Mouse (Mus musculus): ENCODE data around the gene Aif1l. TPM values are rescaled to one million over a fixed set of nuclear protein-coding genes. Genes with fewer than 3 reads are reported as not detected.
"Not testable (repeated sequence)": the region's sequence is repeated elsewhere in the genome, so short reads cannot be mapped to it uniquely, and the experiment has no call there.

Gene Aif1l
- 5.0 and 6.0 TPM in 2 replicates for polyA plus RNA-seq (2015; fragmentation: Nextera tagmentation; extraction: Ambion mirVana)

DNA sequence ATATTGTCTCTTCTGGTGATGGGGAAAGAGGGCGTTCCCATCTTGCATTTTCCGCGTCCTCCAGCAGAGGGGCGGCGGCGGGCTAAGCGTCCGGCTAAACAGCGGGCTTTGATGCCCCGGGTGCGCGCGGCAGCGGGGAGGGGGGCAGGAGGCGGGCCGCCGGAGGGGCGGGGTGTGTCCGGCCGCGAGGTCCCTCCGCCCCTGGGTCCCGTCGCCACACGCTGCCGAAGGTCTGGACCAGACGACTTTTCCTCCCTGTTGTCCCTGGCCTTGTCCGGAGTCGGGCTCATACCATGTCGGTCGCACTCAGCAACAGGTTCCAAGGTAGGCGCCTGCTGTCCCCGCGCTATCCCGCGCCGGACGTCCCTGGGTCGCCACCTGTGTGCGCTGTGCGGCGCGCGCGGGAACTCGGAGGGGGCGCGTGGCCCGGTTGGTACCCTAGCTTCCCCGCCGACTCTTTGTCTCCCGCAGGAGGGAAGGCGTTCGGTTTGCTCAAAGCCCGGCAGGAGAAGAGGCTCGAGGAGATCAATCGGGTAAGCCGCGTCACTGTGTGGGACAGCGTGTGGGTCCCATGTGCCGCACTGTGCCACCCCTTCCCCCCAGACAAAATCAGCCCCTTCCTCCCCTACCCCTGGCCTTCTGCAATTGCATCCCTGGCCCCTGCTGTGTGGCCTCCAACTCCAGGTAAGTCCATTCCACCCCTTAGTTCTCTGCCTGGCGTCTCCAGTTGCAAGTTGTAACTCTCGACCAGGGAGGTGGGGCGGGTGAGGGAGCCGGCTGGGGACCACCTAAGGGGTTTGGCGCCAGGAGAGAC, at the start of gene Aif1l:
Gene Aif1l (plus strand): TSS at position 82 of the 814 bp plus-strand sequence.
- DNase-seq (ENCODE audit: low spot score) = peak; percentile 23

DNA sequence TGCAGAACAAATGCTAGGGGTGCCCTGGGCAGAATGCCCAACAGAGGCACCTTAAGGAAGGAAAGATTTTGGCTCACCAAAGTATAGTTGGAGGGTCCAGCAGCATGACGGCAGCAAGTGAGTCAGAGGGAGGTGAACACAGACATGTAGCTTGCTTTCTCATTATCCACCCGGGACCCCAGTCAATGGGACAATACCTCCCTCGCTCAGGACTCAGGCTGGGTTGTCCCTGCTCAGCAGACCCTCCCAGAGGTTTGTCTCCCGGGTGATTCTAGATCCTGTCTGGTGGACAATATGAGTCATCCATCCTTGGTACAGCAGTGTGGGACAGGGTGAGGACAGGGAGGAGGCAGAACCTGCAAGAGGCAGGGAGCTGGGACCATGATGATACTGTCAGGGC, 49.0 kb upstream of the Aif1l start:
- DNase-seq (ENCODE audit: low spot score) = no peak

- DNase-seq (ENCODE audit: low spot score) = no peak
Observed at GRCm38 (mm10) chr2:31901659-31902362, 48.1 kb upstream of the Aif1l start.

GRCm38 (mm10) chr2:31904089-31904488, 45.9 kb upstream of the Aif1l start:
- no peak for DNase-seq (ENCODE audit: low spot score)

- DNase-seq (ENCODE audit: low spot score) = no peak
Observed at GRCm38 (mm10) chr2:31904622-31905021, 45.3 kb upstream of the Aif1l start.

- DNase-seq (ENCODE audit: low spot score) = no peak
Observed at GRCm38 (mm10) chr2:31905682-31906081, 44.3 kb upstream of the Aif1l start.

DNA sequence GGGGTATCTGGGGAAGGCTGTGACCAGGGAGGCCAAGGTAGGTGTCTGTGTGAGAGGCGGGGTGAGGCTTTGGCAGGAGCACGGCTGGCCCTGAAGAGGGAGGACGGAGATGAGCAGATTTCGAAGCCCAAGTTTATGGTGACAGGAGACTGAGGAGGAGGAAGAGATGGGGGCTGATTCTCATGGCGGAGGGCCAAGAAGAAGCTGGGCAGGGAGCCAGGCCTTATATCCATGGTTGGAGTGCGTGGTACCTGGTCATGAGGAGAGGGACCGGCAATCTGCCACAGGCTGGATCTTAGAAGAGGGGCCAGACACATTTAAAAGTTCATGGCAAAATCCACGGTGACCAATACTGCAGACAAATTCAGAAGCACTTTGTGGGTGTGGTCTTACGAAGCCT, 43.5 kb upstream of the Aif1l start:
- DNase-seq (ENCODE audit: low spot score) = no peak

- no peak for DNase-seq (ENCODE audit: low spot score)
Observed at GRCm38 (mm10) chr2:31912575-31912974, 37.4 kb upstream of the Aif1l start.

DNA sequence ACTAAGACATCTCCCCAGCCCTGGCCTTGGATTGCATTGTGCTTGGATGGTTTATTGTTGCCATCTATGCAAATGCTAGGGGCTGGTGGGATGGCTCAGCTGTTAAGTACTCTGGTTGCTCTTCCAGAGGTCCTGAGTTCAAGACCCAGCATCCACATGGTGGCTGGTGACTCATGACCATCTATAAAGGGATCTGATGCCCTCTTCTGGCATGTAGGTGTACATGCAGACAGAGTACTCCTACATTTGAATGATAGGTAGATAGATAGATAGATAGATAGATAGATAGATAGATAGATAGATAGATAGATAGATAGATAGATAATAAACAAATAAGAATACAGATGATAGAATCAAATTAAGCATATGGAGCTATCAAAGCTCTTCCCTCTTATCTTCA, 35.7 kb upstream of the Aif1l start:
- not testable (repeated sequence) for DNase-seq (ENCODE audit: low spot score)

GRCm38 (mm10) chr2:31915112-31915511, 34.8 kb upstream of the Aif1l start:
- peak; percentile 67 for DNase-seq (ENCODE audit: low spot score)

- DNase-seq (ENCODE audit: low spot score) = peak; percentile 60
Observed at GRCm38 (mm10) chr2:31917636-31918035, 32.3 kb upstream of the Aif1l start.

DNA sequence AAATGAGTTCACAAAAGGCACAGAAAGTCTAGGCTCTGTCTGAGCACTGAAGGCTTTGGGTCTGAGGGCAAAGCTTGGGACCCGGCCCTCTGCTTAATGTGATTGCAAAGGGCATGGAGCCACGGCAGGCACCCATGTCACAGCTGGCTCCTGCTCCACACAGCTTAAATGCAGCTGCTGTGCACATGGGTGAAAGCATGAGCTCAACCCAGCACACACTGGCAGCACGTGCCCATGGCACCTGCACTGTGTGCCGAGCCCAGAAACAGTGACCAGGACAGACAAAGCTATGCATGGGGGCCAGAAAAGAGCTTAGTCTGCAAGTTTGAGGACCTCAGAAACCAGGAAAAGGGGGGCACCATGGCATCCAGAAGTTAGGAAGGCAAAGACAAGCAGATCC, 26.3 kb upstream of the Aif1l start:
- no peak for DNase-seq (ENCODE audit: low spot score)

DNA sequence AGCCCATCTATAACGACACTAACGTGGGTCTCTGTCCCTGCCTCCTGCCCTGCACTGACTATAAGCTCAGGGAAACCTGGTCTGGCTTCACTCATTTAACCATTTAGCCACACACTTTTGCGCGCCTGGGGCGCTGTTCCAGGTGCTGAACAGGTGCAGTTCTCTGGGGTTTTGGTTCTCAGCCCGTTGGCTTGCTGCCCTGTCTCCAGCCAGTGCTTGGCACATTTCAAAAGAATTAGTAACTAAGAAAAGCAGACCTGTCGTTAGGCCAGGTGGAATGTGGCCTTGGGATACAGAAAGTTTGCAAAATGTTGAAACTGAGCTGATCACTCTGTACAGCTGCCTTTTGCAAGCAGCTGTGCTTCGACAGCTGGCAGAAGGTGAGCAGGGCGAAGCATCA, 25.1 kb upstream of the Aif1l start:
- peak; percentile 7 for DNase-seq (ENCODE audit: low spot score)

- no peak for DNase-seq (ENCODE audit: low spot score)
Observed at GRCm38 (mm10) chr2:31925936-31926335, 24.0 kb upstream of the Aif1l start.

GRCm38 (mm10) chr2:31929664-31930063, 20.3 kb upstream of the Aif1l start:
- peak; percentile 63 for DNase-seq (ENCODE audit: low spot score)

- no peak for DNase-seq (ENCODE audit: low spot score)
Observed at GRCm38 (mm10) chr2:31934551-31934950, 15.4 kb upstream of the Aif1l start.

- DNase-seq (ENCODE audit: low spot score) = no peak
Observed at GRCm38 (mm10) chr2:31935054-31935453, 14.9 kb upstream of the Aif1l start.

DNA sequence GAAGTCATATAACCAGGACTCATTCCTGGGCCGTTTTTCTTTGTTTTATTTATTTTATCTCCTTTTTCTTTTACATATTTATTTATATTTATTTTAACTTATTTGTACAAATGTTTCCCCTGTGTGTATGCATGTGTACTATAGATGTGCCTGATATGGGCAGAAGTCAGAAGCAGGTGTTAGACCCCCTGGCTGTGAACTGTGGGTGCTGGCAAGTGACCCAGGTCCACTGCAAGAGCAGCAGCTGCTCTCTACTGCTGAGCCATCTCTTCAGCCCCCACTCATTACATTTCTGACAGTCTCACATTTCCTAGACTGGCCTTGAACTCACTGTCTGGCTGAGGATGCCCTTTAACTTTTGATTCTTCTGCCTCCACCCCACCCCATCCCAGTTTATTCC, 11.6 kb upstream of the Aif1l start:
- DNase-seq (ENCODE audit: low spot score) = no peak

DNA sequence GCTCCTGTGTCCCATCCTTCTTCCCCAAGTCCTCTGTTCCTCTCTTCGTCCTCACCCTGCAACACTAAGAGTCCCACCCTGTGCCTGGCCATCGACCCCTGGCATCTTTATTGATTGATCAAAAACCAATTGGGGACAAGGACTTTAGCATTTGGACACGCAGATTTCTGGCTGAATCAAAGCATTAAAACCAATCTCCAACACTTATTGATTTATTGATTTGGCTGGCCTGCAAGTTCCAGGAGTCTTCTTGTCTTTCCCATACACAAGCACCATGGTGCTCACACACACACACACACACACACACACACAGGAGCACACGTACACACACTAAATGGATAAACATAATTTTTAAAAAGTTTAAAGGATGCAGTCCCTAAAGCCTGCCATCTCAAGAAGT, 6.9 kb upstream of the Aif1l start:
- DNase-seq (ENCODE audit: low spot score) = no peak

GRCm38 (mm10) chr2:31945580-31945979, 4.4 kb upstream of the Aif1l start:
- DNase-seq (ENCODE audit: low spot score) = no peak

DNA sequence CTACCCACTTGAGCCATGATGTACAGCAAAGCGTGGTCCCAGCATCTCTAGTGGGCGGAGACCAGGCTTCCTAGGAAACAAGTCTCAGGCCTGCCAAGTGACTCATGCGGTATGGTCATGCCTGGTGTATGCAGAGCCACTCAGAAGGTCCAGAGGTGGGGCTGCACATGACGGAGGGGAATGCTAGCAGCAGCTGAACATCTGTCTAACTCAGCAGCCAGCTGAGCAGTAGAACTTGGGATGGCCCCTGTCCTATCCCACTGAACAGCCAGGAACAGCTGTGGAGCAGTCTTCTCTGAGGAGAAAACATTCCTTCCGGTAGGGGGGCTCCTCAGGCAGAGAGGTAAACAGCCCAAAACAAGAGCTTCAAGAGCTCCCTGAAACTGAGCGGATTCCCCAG, 1.5 kb upstream of the Aif1l start:
- no peak for DNase-seq (ENCODE audit: low spot score)

GRCm38 (mm10) chr2:31948801-31949200, 1.1 kb upstream of the Aif1l start:
- no peak for DNase-seq (ENCODE audit: low spot score)

DNA sequence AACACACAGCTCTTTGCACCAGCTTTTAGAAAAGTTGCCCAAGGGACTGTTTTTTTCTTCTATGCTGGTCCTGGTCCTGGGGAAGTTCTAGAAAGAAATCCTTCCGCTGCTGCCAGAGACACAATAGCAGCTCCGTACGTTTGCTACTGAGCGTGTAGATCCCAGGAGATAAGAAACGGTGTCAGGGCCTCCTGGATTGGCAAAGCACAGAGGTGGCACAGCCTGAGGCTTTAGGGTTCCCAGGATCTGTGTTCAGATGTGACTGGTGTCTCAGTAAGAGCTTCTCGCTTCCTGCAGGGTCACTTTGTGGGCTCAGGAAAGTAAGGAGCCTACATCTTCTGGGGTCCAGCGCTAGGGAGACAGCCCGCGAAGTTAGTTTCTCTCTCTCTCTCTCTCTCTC, 1.0 kb downstream of the Aif1l start:
- no peak for DNase-seq (ENCODE audit: low spot score)
